Mouse (Mus musculus) MEL (cell line): ENCODE results near the gene Atr. TPM values are rescaled to one million over a fixed set of nuclear protein-coding genes. Genes with fewer than 3 reads are reported as not detected.

Experiments
- DNase-seq: peaks from one replicate; pipeline ENCODE4 v3.0.0; 2011; ENCODE audit warnings: low read depth, low spot score
- H3K27ac ChIP-seq: 2 replicates; pipeline ENCODE4 v1.5.1; 2012; ENCODE audit warnings: low read depth, mild to moderate bottlenecking, control low read depth, low read length, moderate library complexity; ENCODE audit not compliant: control insufficient read depth
- H3K27me3 ChIP-seq, 2 experiments: fragments of 150-350 bp in 1 of 2; sonication (generic) in 1 of 2; 2 replicates each; pipeline ENCODE4 v1.6.1; 2012; ENCODE audit warnings: low read length in 2 of 2, mild to moderate bottlenecking in 2 of 2, improper control_type of control experiment in 1 of 2, moderate library complexity in 1 of 2; ENCODE audit not compliant: insufficient read depth in 2 of 2, control insufficient read depth in 1 of 2
- H3K36me3 ChIP-seq, 2 experiments: 2 replicates each; pipeline ENCODE4 v1.6.1; 2012 to 2014; ENCODE audit warnings: low read length in 2 of 2, improper control_type of control experiment in 1 of 2, inconsistent platforms in 1 of 2, mild to moderate bottlenecking in 1 of 2; ENCODE audit not compliant: insufficient read depth in 2 of 2, control insufficient read depth in 1 of 2
- H3K4me1 ChIP-seq, 2 experiments: fragments of 150-350 bp in 1 of 2; sonication (generic) in 1 of 2; 2 replicates each; pipeline ENCODE4 v1.6.1; 2012; ENCODE audit warnings: low read length in 2 of 2, improper control_type of control experiment in 1 of 2, mild to moderate bottlenecking in 1 of 2; ENCODE audit not compliant: insufficient read depth in 2 of 2, control insufficient read depth in 1 of 2
- H3K4me3 ChIP-seq, 2 experiments: fragments of 150-350 bp in 1 of 2; sonication (generic) in 1 of 2; 2 replicates each; pipeline ENCODE4 v1.5.1; 2012; ENCODE audit warnings: low read depth in 2 of 2, low read length in 2 of 2, mild to moderate bottlenecking in 2 of 2, moderate library complexity in 2 of 2, control low read depth in 1 of 2, improper control_type of control experiment in 1 of 2; ENCODE audit not compliant: control insufficient read depth in 1 of 2, insufficient read depth in 1 of 2
- H3K79me2 ChIP-seq: 2 replicates; pipeline ENCODE4 v1.6.1; 2012; ENCODE audit warnings: mild to moderate bottlenecking, low read length, moderate library complexity; ENCODE audit not compliant: control insufficient read depth, poor library complexity, insufficient read depth
- H3K9ac ChIP-seq: 2 replicates; pipeline ENCODE4 v1.6.1; 2012; ENCODE audit warnings: low read depth, mild to moderate bottlenecking, control low read depth, low read length, moderate library complexity; ENCODE audit not compliant: control insufficient read depth, poor library complexity, severe bottlenecking
- H3K9me3 ChIP-seq: fragments of 150-350 bp; sonication (generic); replicated peaks from 2 replicates; pipeline ENCODE4 v1.6.1; 2012; ENCODE audit warnings: mild to moderate bottlenecking, low read length, improper control_type of control experiment, moderate library complexity; ENCODE audit not compliant: insufficient read depth
- BHLHE40 ChIP-seq: IDR thresholded peaks from 2 replicates; pipeline ENCODE4 v1.6.1; 2012; ENCODE audit warnings: low read depth, mild to moderate bottlenecking, inconsistent platforms, low read length, improper control_type of control experiment, borderline replicate concordance
- CHD1 ChIP-seq: IDR thresholded peaks from 2 replicates; pipeline ENCODE4 v1.6.1; 2012; ENCODE audit warnings: low read depth, mild to moderate bottlenecking, inconsistent platforms, low read length, improper control_type of control experiment
- CHD2 ChIP-seq: IDR thresholded peaks from 2 replicates; pipeline ENCODE4 v1.6.1; 2011; ENCODE audit warnings: low read length, improper control_type of control experiment
- CTCF ChIP-seq, 3 experiments: IDR thresholded peaks in 2 of 3; conservative IDR thresholded peaks in 1 of 3; 2 replicates each; pipeline ENCODE4 v1.5.1; 2011 to 2012; ENCODE audit warnings: low read length in 3 of 3, low read depth in 2 of 3, mild to moderate bottlenecking in 2 of 3, improper control_type of control experiment in 1 of 3, inconsistent platforms in 1 of 3, mixed read lengths in 1 of 3, moderate library complexity in 1 of 3; ENCODE audit not compliant: control insufficient read depth in 1 of 3, insufficient read depth in 1 of 3, poor library complexity in 1 of 3, severe bottlenecking in 1 of 3
- E2F4 ChIP-seq: IDR thresholded peaks from 2 replicates; pipeline ENCODE4 v1.6.1; 2011; ENCODE audit warnings: low read depth, low read length, improper control_type of control experiment, borderline replicate concordance
- ELF1 ChIP-seq: IDR thresholded peaks from 2 replicates; pipeline ENCODE4 v1.6.1; 2014; ENCODE audit warnings: low read depth, mild to moderate bottlenecking, inconsistent platforms, low read length, improper control_type of control experiment, moderate library complexity
- EP300 ChIP-seq, 2 experiments: IDR thresholded peaks; 2 replicates each; pipeline ENCODE4 v1.6.1; 2011; ENCODE audit warnings: improper control_type of control experiment in 2 of 2, low read length in 2 of 2, low read depth in 1 of 2, mild to moderate bottlenecking in 1 of 2
- GABPA ChIP-seq: IDR thresholded peaks from 2 replicates; pipeline ENCODE4 v1.6.1; 2012; ENCODE audit warnings: low read depth, mild to moderate bottlenecking, inconsistent platforms, low read length, improper control_type of control experiment, moderate library complexity
- JUND ChIP-seq: IDR thresholded peaks from 2 replicates; pipeline ENCODE4 v1.6.1; 2011; ENCODE audit warnings: low read depth, mild to moderate bottlenecking, improper control_type of control experiment, low read length
- KAT2A ChIP-seq: conservative IDR thresholded peaks from 2 replicates; pipeline ENCODE4 v1.6.1; 2012; ENCODE audit warnings: low read depth, low read length, improper control_type of control experiment, inconsistent platforms
- MAFK ChIP-seq: IDR thresholded peaks from 2 replicates; pipeline ENCODE4 v1.6.1; 2011; ENCODE audit warnings: low read depth, mild to moderate bottlenecking, low read length, improper control_type of control experiment, borderline replicate concordance
- MAZ ChIP-seq: IDR thresholded peaks from 2 replicates; pipeline ENCODE4 v1.6.1; 2012; ENCODE audit warnings: low read depth, mild to moderate bottlenecking, inconsistent platforms, low read length, improper control_type of control experiment
- MXI1 ChIP-seq: IDR thresholded peaks from 2 replicates; pipeline ENCODE4 v1.6.1; 2011; ENCODE audit warnings: mild to moderate bottlenecking, low read depth, low read length, improper control_type of control experiment
- MYC ChIP-seq: IDR thresholded peaks from 2 replicates; pipeline ENCODE4 v1.6.1; 2011; ENCODE audit warnings: low read depth, mild to moderate bottlenecking, low read length, improper control_type of control experiment, moderate library complexity
- NELFE ChIP-seq: IDR thresholded peaks from 2 replicates; pipeline ENCODE4 v1.6.1; 2011; ENCODE audit warnings: low read depth, low read length, improper control_type of control experiment
- NRF1 ChIP-seq: IDR thresholded peaks from 2 replicates; pipeline ENCODE4 v1.6.1; 2014; ENCODE audit warnings: low read depth, mild to moderate bottlenecking, inconsistent platforms, low read length, improper control_type of control experiment, moderate library complexity; ENCODE audit not compliant: poor library complexity, insufficient read depth, severe bottlenecking
- POLR2A ChIP-seq, 2 experiments: IDR thresholded peaks; 2 replicates each; pipeline ENCODE4 v1.6.1; 2011 to 2012; ENCODE audit warnings: low read length in 2 of 2, mild to moderate bottlenecking in 2 of 2, control low read depth in 1 of 2, improper control_type of control experiment in 1 of 2, low read depth in 1 of 2, moderate library complexity in 1 of 2; ENCODE audit not compliant: control insufficient read depth in 1 of 2, insufficient read depth in 1 of 2, poor library complexity in 1 of 2
- POLR2AphosphoS5 ChIP-seq: IDR thresholded peaks from 2 replicates; pipeline ENCODE4 v1.6.1; 2012; ENCODE audit warnings: low read depth, borderline replicate concordance, mild to moderate bottlenecking, inconsistent platforms, low read length, moderate library complexity, mixed read lengths
- RCOR1 ChIP-seq: IDR thresholded peaks from 2 replicates; pipeline ENCODE4 v1.6.1; 2012; ENCODE audit warnings: low read depth, mild to moderate bottlenecking, inconsistent platforms, low read length, improper control_type of control experiment
- SIN3A ChIP-seq: IDR thresholded peaks from 2 replicates; pipeline ENCODE4 v1.6.1; 2012; ENCODE audit warnings: low read length, improper control_type of control experiment, inconsistent platforms
- SMC3 ChIP-seq: IDR thresholded peaks from 2 replicates; pipeline ENCODE4 v1.6.1; 2011; ENCODE audit warnings: low read depth, low read length, improper control_type of control experiment
- TAL1 ChIP-seq: IDR thresholded peaks from 2 replicates; pipeline ENCODE4 v1.6.1; 2012; ENCODE audit warnings: mild to moderate bottlenecking, inconsistent platforms, low read length, moderate library complexity, mixed read lengths
- TCF12 ChIP-seq: IDR thresholded peaks from 2 replicates; pipeline ENCODE4 v1.6.1; 2014; ENCODE audit warnings: low read depth, mild to moderate bottlenecking, inconsistent platforms, low read length, improper control_type of control experiment, moderate library complexity
- UBTF ChIP-seq: IDR thresholded peaks from 2 replicates; pipeline ENCODE4 v1.6.1; 2012; ENCODE audit warnings: low read depth, mild to moderate bottlenecking, inconsistent platforms, low read length, improper control_type of control experiment, moderate library complexity, borderline replicate concordance; ENCODE audit not compliant: insufficient read depth
- ZC3H11A ChIP-seq: IDR thresholded peaks from 2 replicates; pipeline ENCODE4 v1.6.1; 2012; ENCODE audit warnings: low read depth, mild to moderate bottlenecking, inconsistent platforms, low read length, improper control_type of control experiment
- ZKSCAN1 ChIP-seq: IDR thresholded peaks from 2 replicates; pipeline ENCODE4 v1.6.1; 2012; ENCODE audit warnings: low read depth, mild to moderate bottlenecking, inconsistent platforms, low read length, improper control_type of control experiment, moderate library complexity
- ZNF384 ChIP-seq: IDR thresholded peaks from 2 replicates; pipeline ENCODE4 v1.6.1; 2012; ENCODE audit warnings: low read depth, mild to moderate bottlenecking, inconsistent platforms, low read length, improper control_type of control experiment
- polyA plus RNA-seq, 2 experiments: library from polyadenylated mRNA; stranded (reverse) in 1 of 2; unstranded in 1 of 2; fragments of >175 nt in 1 of 2; fragments of >200 nt in 1 of 2; gene quantifications; 2 replicates each; pipeline versions ENCODE4 v1.2.1 to v1.2.4; 2012; ENCODE audit warnings: low replicate concordance in 2 of 2, low read depth in 1 of 2; ENCODE audit not compliant: insufficient read length in 2 of 2, insufficient read depth in 1 of 2, missing spikeins in 1 of 2
- total RNA-seq: library from RNA; depleted of rRNA; stranded (reverse); fragments of 300-350 nt; gene quantifications from 2 replicates; pipeline ENCODE4 v1.2.3, GENCODE M21; 2012

Gene Atr
- total and polyA plus RNA-seq, 3 experiments: 12.2 to 19.6 TPM; not detected in 1

DNA sequence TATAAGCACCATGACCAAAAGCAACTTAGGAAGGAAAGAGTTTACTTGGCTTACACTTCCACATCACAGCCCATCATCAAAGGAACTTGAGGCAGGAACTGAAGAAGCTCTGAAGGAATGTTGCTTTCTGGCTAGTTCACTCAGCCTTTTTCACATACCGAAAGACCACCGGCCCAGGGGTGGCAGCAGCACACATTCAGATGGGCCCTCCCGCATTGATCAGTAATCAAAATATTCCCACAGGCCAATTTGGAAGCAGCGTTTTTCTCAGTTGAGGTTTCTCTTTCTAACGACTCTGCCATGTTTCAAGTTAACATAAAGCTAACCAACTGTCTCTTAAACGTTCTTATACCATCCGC, 96.8 kb downstream of the Atr start:
- H3K36me3 ChIP-seq: peaks cover 4 to 10% of the 10 kb centered on the region in 2 experiments
- DNase-seq: no peak
- TF ChIP-seq CHD1 (0 out of 2 replicates have a peak, but pooled peaks have one; percentile 48), RCOR1 (no peak), BHLHE40 (no peak), CTCF (IDR thresholded peaks at IDR 0.05 in 2 of 3, conservative IDR thresholded peaks at IDR 0.05 in 1 of 3; ENCODE audit: control insufficient read depth in 1 of 3, insufficient read depth in 1 of 3, low read depth in 2 of 3, low read length in 3 of 3, poor library complexity in 1 of 3, severe bottlenecking in 1 of 3) (no peak), E2F4 (no peak), NRF1 (no peak)

DNA sequence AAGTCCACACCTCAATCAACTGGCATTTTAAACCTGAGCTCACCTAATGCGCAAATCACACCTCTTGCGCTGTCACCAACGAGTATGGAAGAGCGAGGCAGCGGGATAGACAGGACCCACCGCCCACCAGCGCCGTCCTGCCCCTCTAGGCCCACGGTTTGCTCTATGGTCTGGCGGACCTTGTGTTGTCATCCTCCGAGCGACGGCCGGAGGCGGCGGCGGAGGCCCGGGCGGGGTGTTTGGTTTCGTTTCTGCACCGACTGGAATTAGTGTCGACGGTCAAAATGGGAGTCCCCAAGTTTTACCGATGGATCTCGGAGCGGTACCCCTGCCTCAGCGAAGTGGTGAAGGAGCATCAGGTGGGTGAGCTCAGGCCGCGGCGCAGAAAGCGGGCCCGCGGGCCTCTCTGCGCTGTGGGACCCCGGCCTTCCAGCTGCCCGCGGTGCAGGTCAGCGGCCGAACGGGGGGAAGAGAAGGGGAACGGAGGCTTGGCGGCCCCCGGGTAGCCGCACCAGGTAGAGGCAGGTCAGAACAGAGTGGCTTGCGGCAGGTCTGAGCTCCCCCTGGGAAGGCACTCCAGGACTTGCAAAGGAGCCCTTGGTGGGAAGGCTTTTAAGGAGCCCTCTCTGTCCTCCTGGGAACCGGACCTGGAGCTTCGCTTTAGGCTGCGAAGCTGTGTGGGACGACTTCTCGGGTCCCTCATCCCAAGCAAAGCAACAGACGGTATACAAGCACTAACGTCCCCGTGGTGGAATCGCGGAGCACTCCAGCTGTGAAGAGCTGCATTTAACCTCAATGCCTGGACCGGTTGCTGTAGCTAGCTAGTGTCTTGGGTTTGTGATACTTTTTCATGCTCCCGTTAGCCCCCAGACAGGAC, 97.4 kb downstream of the Atr start, which contains the start of gene Xrn1:
TSS of gene Xrn1 (plus strand) at position 176 of the 877 bp plus-strand sequence.
- peaks cover 20% of the 10 kb centered on the region for H3K79me2 ChIP-seq
- peak within 1 kb of the TSS; percentile 55 for H3K27ac ChIP-seq
- peak within 1 kb of the TSS; percentile 88 to 94 for H3K4me3 ChIP-seq
- H3K4me1 ChIP-seq: peaks cover 11 to 14% of the 10 kb centered on the region in 2 experiments
- H3K36me3 ChIP-seq: peaks cover 4 to 16% of the 10 kb centered on the region in 2 experiments
- peak within 1 kb of the TSS; percentile 94 for H3K9ac ChIP-seq
- no peaks in the 10 kb centered on the region for H3K9me3 ChIP-seq
- no peaks in the 10 kb centered on the region for H3K27me3 ChIP-seq
- DNase-seq: peak; percentile 96
- TF ChIP-seq POLR2AphosphoS5 (no peak), ELF1 (peak; percentile 30; the same call in 1 of the 2 replicates), ZKSCAN1 (no peak), MXI1 (peak; percentile 88), CHD1 (no peak), MAZ (peak; percentile 73; the same call in 1 of the 2 replicates), SIN3A (peak; percentile 94), ZC3H11A (no peak), MYC (no peak), POLR2A (IDR thresholded peaks at IDR 0.05; ENCODE audit: control insufficient read depth in 1 of 2, insufficient read depth in 1 of 2, low read depth in 1 of 2, low read length in 2 of 2, poor library complexity in 1 of 2) (peak; percentile 35 to 79; a peak in 3 of 4 replicates), ZNF384 (no peak), TCF12 (peak; percentile 75), SMC3 (peak; percentile 17; the same call in 1 of the 2 replicates), UBTF (no peak), KAT2A (peak; percentile 63; the same call in 1 of the 2 replicates), BHLHE40 (no peak), CHD2 (no peak), NELFE (peak; percentile 68), GABPA (peak; percentile 81; the same call in 1 of the 2 replicates), RCOR1 (no peak), EP300 (IDR thresholded peaks at IDR 0.05; ENCODE audit: low read depth in 1 of 2, low read length in 2 of 2) (peak in 1 of 2 experiments; percentile 53; a peak in 2 of 4 replicates), CTCF (IDR thresholded peaks at IDR 0.05 in 2 of 3, conservative IDR thresholded peaks at IDR 0.05 in 1 of 3; ENCODE audit: control insufficient read depth in 1 of 3, insufficient read depth in 1 of 3, low read depth in 2 of 3, low read length in 3 of 3, poor library complexity in 1 of 3, severe bottlenecking in 1 of 3) (no peak), NRF1 (0 out of 2 replicates have a peak, but pooled peaks have one; percentile 29), JUND (no peak), MAFK (no peak), TAL1 (no peak)

More for the DNA sequence above, 96.8 kb downstream of the Atr start:
- Histone ChIP-seq H3K9ac (peak overlapping the region; percentile 94), H3K27ac (peak overlapping the region; percentile 43), H3K4me1 (peaks cover 8 to 9% of the 10 kb centered on the region in 2 experiments), H3K27me3 (no peaks in the 10 kb centered on the region), H3K9me3 (no peaks in the 10 kb centered on the region), H3K4me3 (peak overlapping the region; percentile 88 to 94), H3K79me2 (peaks cover 20% of the 10 kb centered on the region)
